8 mouse cellular contexts compared by ENCODE assay signal in the genomic region with DNA sequence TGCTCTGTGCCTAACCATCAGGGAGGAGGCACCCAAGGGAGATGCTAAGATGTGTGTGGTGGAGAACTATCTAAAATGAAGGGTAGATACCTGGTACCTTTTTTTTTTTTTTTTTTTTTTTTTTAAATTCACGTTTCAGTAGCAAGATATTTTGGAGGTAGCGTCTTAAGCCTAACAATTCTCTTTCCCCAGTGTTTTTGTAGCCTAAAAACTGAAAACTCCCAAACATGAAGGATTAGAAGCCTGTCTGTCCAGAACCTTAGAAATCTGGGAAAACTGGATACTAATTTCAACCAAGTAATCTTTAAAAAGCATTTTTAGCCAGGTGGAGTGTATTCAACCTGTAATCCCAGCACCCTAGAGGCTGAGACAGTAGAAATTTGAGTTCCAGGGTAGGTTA. TPM values are rescaled to one million over a fixed set of nuclear protein-coding genes. Genes with fewer than 3 reads are reported as not detected.
A peak's percentile ranks its signal among the peaks of the same experiment; 100 is the strongest.
DNase-seq lines count a peak whose midpoint lies in the region; ATAC-seq and TF ChIP-seq lines count a peak whose summit lies in the region.

No protein-coding gene starts in this region.

- TF ChIP-seq EP300 in ES-Bruce4 (IDR thresholded peaks at IDR 0.05; ENCODE audit: insufficient read depth, low read depth, low read length), result no peak

- peaks cover 46% of the 10 kb centered on the region for H3K36me3 ChIP-seq in heart, embryonic 13.5 days
- H3K36me3 ChIP-seq in ES-Bruce4 (ENCODE audit: control insufficient read depth, insufficient read depth, low read length, poor library complexity, severe bottlenecking) (peaks cover 23% of the 10 kb centered on the region), macrophage (ENCODE audit: inconsistent target) (no peaks in the 10 kb centered on the region)
- H3K36me3 ChIP-seq in forebrain, postnatal 0 days (ENCODE audit: insufficient read depth), result peaks cover 16% of the 10 kb centered on the region

- ATAC-seq in heart, embryonic 13.5 days (ENCODE audit: extremely low read depth, insufficient number of reproducible peaks, low FRiP score, low TSS enrichment), result no peak
- ATAC-seq in forebrain, postnatal 0 days, result no peak

- intact Hi-C loops in heart, postnatal 25 days (cut with DNase I), result no loop called here

- peaks cover 58% of the 10 kb centered on the region for H3K79me2 ChIP-seq in macrophage (ENCODE audit: inconsistent target)

- 42% methylated on average over 2 of the region's 2 CpGs for WGBS in heart, embryonic 13.5 days
- WGBS in forebrain, postnatal 0 days, result 31% methylated on average over 2 of the region's 2 CpGs
- 58% methylated on average over 2 of the region's 2 CpGs for WGBS in macrophage (ENCODE audit: missing documents)

- no peak for TF ChIP-seq POLR2A in ES-Bruce4 (IDR thresholded peaks at IDR 0.05; ENCODE audit: insufficient read depth, low read length)

- peaks cover 26% of the 10 kb centered on the region for H3K4me1 ChIP-seq in heart, embryonic 13.5 days
- no peaks in the 10 kb centered on the region for H3K4me1 ChIP-seq in ES-Bruce4 (ENCODE audit: control insufficient read depth, insufficient read depth, low read length)
- H3K4me1 ChIP-seq in forebrain, postnatal 0 days (ENCODE audit: insufficient read depth), result peaks cover 20% of the 10 kb centered on the region

- H3K4me3 ChIP-seq in heart, embryonic 13.5 days, result peak overlapping the region; percentile 99
- H3K4me3 ChIP-seq in ES-Bruce4 (ENCODE audit: low read depth, low read length), result peak overlapping the region; percentile 88
- peak overlapping the region; percentile 88 for H3K4me3 ChIP-seq in forebrain, postnatal 0 days (ENCODE audit: low read depth, low read length)
- peak overlapping the region; percentile 80 for H3K4me3 ChIP-seq in macrophage (ENCODE audit: inconsistent target)

- no peak overlapping the region for H3K27ac ChIP-seq in heart, embryonic 13.5 days (replicated peaks)
- no peak overlapping the region for H3K27ac ChIP-seq in ES-Bruce4 (ENCODE audit: insufficient read depth, low read length)
- H3K27ac ChIP-seq in forebrain, postnatal 0 days (ENCODE audit: low read depth, low read length), result no peak overlapping the region
- H3K27ac ChIP-seq in macrophage, result no peak overlapping the region

- no peaks in the 10 kb centered on the region for H3K9me3 ChIP-seq in heart, embryonic 13.5 days
- no peaks in the 10 kb centered on the region for H3K9me3 ChIP-seq in ES-Bruce4 (replicated peaks; ENCODE audit: control insufficient read depth, insufficient read depth, low read length, poor library complexity, severe bottlenecking)
- H3K9me3 ChIP-seq in forebrain, postnatal 0 days (ENCODE audit: low read length), result no peaks in the 10 kb centered on the region

- H3K9ac ChIP-seq in heart, embryonic 13.5 days, result peak overlapping the region; percentile 99
- peak overlapping the region; percentile 98 for H3K9ac ChIP-seq in ES-Bruce4 (ENCODE audit: low read depth, poor library complexity, severe bottlenecking)
- H3K9ac ChIP-seq in forebrain, postnatal 0 days, result peak overlapping the region; percentile 93

- TF ChIP-seq CTCF in ES-Bruce4 (IDR thresholded peaks at IDR 0.05; ENCODE audit: low read depth, low read length), result no peak
- TF ChIP-seq CTCF in forebrain, postnatal 0 days (IDR thresholded peaks at IDR 0.05; ENCODE audit: low read depth), result no peak

- peak overlapping the region; percentile 97 for H3K4me2 ChIP-seq in heart, embryonic 13.5 days
- peak overlapping the region; percentile 92 for H3K4me2 ChIP-seq in forebrain, postnatal 0 days (ENCODE audit: low read depth)

- DNase-seq in heart, postnatal 25 days (ENCODE audit: low spot score), result no peak
- DNase-seq in forebrain, postnatal 0 days, result no peak
- DNase-seq in right cerebral cortex, adult 18-20 months, result no peak
- no peak for DNase-seq in ovary, adult 18-20 months (ENCODE audit: low spot score)
- no peak for DNase-seq in spleen, postnatal 36 days (ENCODE audit: low spot score in 2 of 2)

- H3K27me3 ChIP-seq in heart, embryonic 13.5 days (replicated peaks), result no peaks in the 10 kb centered on the region
- no peaks in the 10 kb centered on the region for H3K27me3 ChIP-seq in ES-Bruce4 (ENCODE audit: control insufficient read depth, insufficient read depth, low read length, poor library complexity, severe bottlenecking)
- H3K27me3 ChIP-seq in forebrain, postnatal 0 days (ENCODE audit: insufficient read depth, low read length), result no peaks in the 10 kb centered on the region

RNA-seq across cellular contexts. Expression of a gene that starts 1.3 kb away (rescaled TPM):
- 5.0 and 5.1 TPM in 2 replicates for polyA plus RNA-seq in heart, embryonic 13.5 days (2015; fragmentation: Nextera tagmentation; extraction: Ambion mirVana)
- total RNA-seq in heart, postnatal 25 days (2021), result 10 to 100 TPM; 19.1 to 20.0 TPM
- polyA plus RNA-seq in ES-Bruce4 (2011; ENCODE audit: insufficient read depth, insufficient read length, low read depth, missing spikeins) (60.2 and 68.1 TPM in 2 replicates), macrophage (2018) (20.0 to 26.9 TPM (median 20.9 TPM) in 3 replicates)
- total RNA-seq in forebrain, postnatal 0 days (2014; rRNA removed), result 62.9 and 73.1 TPM in 2 replicates
- polyA plus RNA-seq in forebrain, postnatal 0 days (2015; fragmentation: Nextera tagmentation; extraction: Ambion mirVana), result 14.2 and 16.5 TPM in 2 replicates
- 10 to 100 TPM in 21 of 26 experiments, 1 to 10 TPM in 5; 5.5 to 31.8 (median 20.8) TPM for total RNA-seq in macrophage (2018; cell fraction: chromatin; rRNA removed)
- 10 to 100 TPM; 14.7 to 26.7 (median 25.0) TPM for total RNA-seq in macrophage (2018; cell fraction: cytosol; rRNA removed)
- total RNA-seq in macrophage (2018; cell fraction: nucleus; rRNA removed), result 10 to 100 TPM in 25 of 26 experiments, 1 to 10 TPM in 1; 9.9 to 46.2 (median 22.6) TPM

RNA-seq across cellular contexts. Expression of a gene that starts 24.0 kb away (rescaled TPM):
- 46.1 and 52.9 TPM in 2 replicates for polyA plus RNA-seq in heart, embryonic 13.5 days (2015; fragmentation: Nextera tagmentation; extraction: Ambion mirVana)
- 100 to 1,000 TPM in 1 of 2 experiments, 10 to 100 TPM in 1; 97.7 to 123 TPM for total RNA-seq in heart, postnatal 25 days (2021)
- 16.0 and 20.3 TPM in 2 replicates for polyA plus RNA-seq in ES-Bruce4 (2011; ENCODE audit: insufficient read depth, insufficient read length, low read depth, missing spikeins)
- 73.1 and 135 TPM in 2 replicates for total RNA-seq in forebrain, postnatal 0 days (2014; rRNA removed)
- polyA plus RNA-seq in forebrain, postnatal 0 days (2015; fragmentation: Nextera tagmentation; extraction: Ambion mirVana), result 39.0 and 42.9 TPM in 2 replicates
- 10 to 100 TPM in 14 of 26 experiments, 1 to 10 TPM in 11, under 1 TPM in 1; 0.64 to 87.6 (median 15.9) TPM for total RNA-seq in macrophage (2018; cell fraction: chromatin; rRNA removed)
- 10 to 100 TPM in 23 of 26 experiments, 1 to 10 TPM in 3; 5.5 to 28.1 (median 17.2) TPM for total RNA-seq in macrophage (2018; cell fraction: cytosol; rRNA removed)
- 10 to 100 TPM in 18 of 26 experiments, 1 to 10 TPM in 8; 3.1 to 69.4 (median 12.2) TPM for total RNA-seq in macrophage (2018; cell fraction: nucleus; rRNA removed)
- 6.9 to 20.7 TPM (median 17.3 TPM) in 3 replicates for polyA plus RNA-seq in macrophage (2018)

RNA-seq across cellular contexts. Expression of a gene that starts 32.0 kb away (rescaled TPM):
- polyA plus RNA-seq in heart, embryonic 13.5 days (2015; fragmentation: Nextera tagmentation; extraction: Ambion mirVana), result 21.5 and 21.6 TPM in 2 replicates
- 1 to 10 TPM; 7.8 to 9.5 TPM for total RNA-seq in heart, postnatal 25 days (2021)
- polyA plus RNA-seq in ES-Bruce4 (2011; ENCODE audit: insufficient read depth, insufficient read length, low read depth, missing spikeins), result 14.7 and 15.9 TPM in 2 replicates
- total RNA-seq in forebrain, postnatal 0 days (2014; rRNA removed), result 28.0 and 29.1 TPM in 2 replicates
- 19.7 TPM in 2 replicates for polyA plus RNA-seq in forebrain, postnatal 0 days (2015; fragmentation: Nextera tagmentation; extraction: Ambion mirVana)
- total RNA-seq in macrophage (2018; cell fraction: chromatin; rRNA removed), result 10 to 100 TPM; 15.8 to 71.3 (median 44.0) TPM
- total RNA-seq in macrophage (2018; cell fraction: cytosol; rRNA removed), result 100 to 1,000 TPM in 5 of 26 experiments, 10 to 100 TPM in 21; 29.8 to 115 (median 68.4) TPM
- total RNA-seq in macrophage (2018; cell fraction: nucleus; rRNA removed), result 100 to 1,000 TPM in 9 of 26 experiments, 10 to 100 TPM in 17; 29.3 to 147 (median 81.1) TPM
- polyA plus RNA-seq in macrophage (2018), result 46.9 to 74.0 TPM (median 67.5 TPM) in 3 replicates

RNA-seq across cellular contexts. Expression of a gene that starts 56.6 kb away (rescaled TPM):
- 28.4 and 34.6 TPM in 2 replicates for polyA plus RNA-seq in heart, embryonic 13.5 days (2015; fragmentation: Nextera tagmentation; extraction: Ambion mirVana)
- 10 to 100 TPM; 14.5 to 14.6 TPM for total RNA-seq in heart, postnatal 25 days (2021)
- polyA plus RNA-seq in ES-Bruce4 (2011; ENCODE audit: insufficient read depth, insufficient read length, low read depth, missing spikeins) (8.5 and 8.8 TPM in 2 replicates), macrophage (2018) (8.1 to 12.7 TPM (median 12.5 TPM) in 3 replicates)
- 7.1 and 9.0 TPM in 2 replicates for total RNA-seq in forebrain, postnatal 0 days (2014; rRNA removed)
- polyA plus RNA-seq in forebrain, postnatal 0 days (2015; fragmentation: Nextera tagmentation; extraction: Ambion mirVana), result 16.8 and 21.4 TPM in 2 replicates
- 1 to 10 TPM in 15 of 26 experiments, under 1 TPM in 8, not detected in 3; 0.49 to 3.6 (median 1.6) TPM for total RNA-seq in macrophage (2018; cell fraction: chromatin; rRNA removed)
- total RNA-seq in macrophage (2018; cell fraction: cytosol; rRNA removed), result 10 to 100 TPM in 1 of 26 experiments, 1 to 10 TPM in 25; 6.0 to 11.4 (median 8.1) TPM
- total RNA-seq in macrophage (2018; cell fraction: nucleus; rRNA removed), result 10 to 100 TPM in 1 of 26 experiments, 1 to 10 TPM in 25; 1.6 to 10.4 (median 5.8) TPM

RNA-seq across cellular contexts. Expression of a gene that starts 56.8 kb away (rescaled TPM):
- polyA plus RNA-seq in heart, embryonic 13.5 days (2015; fragmentation: Nextera tagmentation; extraction: Ambion mirVana), result 7.6 and 8.4 TPM in 2 replicates
- 10 to 100 TPM; 10.2 to 11.0 TPM for total RNA-seq in heart, postnatal 25 days (2021)
- polyA plus RNA-seq in ES-Bruce4 (2011; ENCODE audit: insufficient read depth, insufficient read length, low read depth, missing spikeins) (7.0 and 8.2 TPM in 2 replicates), macrophage (2018) (3.2 to 5.5 TPM (median 4.4 TPM) in 3 replicates)
- 64.9 and 77.0 TPM in 2 replicates for total RNA-seq in forebrain, postnatal 0 days (2014; rRNA removed)
- 19.8 and 24.1 TPM in 2 replicates for polyA plus RNA-seq in forebrain, postnatal 0 days (2015; fragmentation: Nextera tagmentation; extraction: Ambion mirVana)
- total RNA-seq in macrophage (2018; cell fraction: chromatin; rRNA removed), result 10 to 100 TPM in 25 of 26 experiments, 1 to 10 TPM in 1; 5.2 to 43.3 (median 30.7) TPM
- total RNA-seq in macrophage (2018; cell fraction: cytosol; rRNA removed), result 1 to 10 TPM; 2.3 to 5.0 (median 3.6) TPM
- 10 to 100 TPM in 21 of 26 experiments, 1 to 10 TPM in 5; 5.0 to 29.9 (median 16.5) TPM for total RNA-seq in macrophage (2018; cell fraction: nucleus; rRNA removed)
